Mouse (Mus musculus): ENCODE measurements around the gene Abi1. TPM values are rescaled to one million over a fixed set of nuclear protein-coding genes. Genes with fewer than 3 reads are reported as not detected.
A peak's percentile ranks its signal among the peaks of the same experiment; 100 is the strongest.
"Not testable (repeated sequence)": the region's sequence is repeated elsewhere in the genome, so short reads cannot be mapped to it uniquely, and the experiment has no call there.

Gene Abi1
- polyA plus RNA-seq, 1 experiment from 2014 or later, result 28.7 TPM

DNA sequence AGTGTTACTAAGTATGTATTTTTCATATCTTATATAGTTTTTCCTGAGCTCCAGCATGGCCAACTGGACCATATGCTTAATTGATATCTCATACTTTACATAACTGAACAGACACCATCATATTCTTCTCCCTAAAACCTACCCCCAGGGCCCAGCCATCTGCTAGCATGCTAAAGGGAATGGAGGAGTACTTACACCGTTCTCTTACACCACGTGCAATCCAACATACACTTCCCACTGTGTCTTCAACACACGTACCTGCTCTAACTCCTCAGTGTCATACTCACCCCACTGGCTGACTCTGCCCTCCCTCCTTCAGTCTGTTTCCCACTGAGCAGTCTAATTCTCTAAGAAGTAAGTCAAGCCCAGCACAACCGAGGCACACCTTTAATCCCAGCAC lies 11.2 kb downstream of the Abi1 start:
- Histone ChIP-seq H3K9me3 (peaks cover 3% of the 10 kb centered on the region), H3K9ac (no peak overlapping the region), H3K4me1 (peaks cover 17% of the 10 kb centered on the region), H3K36me3 (peaks cover 25% of the 10 kb centered on the region), H3K27ac (replicated peaks) (no peak overlapping the region), H3K27me3 (replicated peaks) (no peaks in the 10 kb centered on the region), H3K4me3 (no peak overlapping the region), H3K4me2 (no peak overlapping the region)
- no peak for ATAC-seq (ENCODE audit: extremely low read depth, insufficient number of reproducible peaks, low FRiP score, low TSS enrichment)
- 87% methylated on average over 4 of the region's 4 CpGs for WGBS

DNA sequence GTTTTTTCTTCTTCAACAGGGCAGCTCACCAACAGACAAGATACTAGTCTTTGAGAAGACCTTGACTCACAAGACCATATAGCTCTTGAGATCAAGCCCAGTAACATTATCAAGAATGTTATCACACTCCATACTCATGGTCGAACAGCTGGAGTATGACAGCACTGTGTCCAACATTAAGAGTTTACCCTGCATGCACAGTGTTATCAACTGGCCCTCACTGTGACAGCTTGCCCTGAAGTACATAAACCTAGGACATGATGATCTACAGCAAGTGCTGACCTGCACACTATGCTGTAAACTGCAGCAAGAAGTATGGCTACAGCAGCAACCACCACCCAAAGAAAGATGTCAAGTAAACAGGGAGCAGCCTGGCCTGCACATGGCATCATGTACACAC lies 13.7 kb downstream of the Abi1 start:
- H3K4me3 ChIP-seq, result no peak overlapping the region

DNA sequence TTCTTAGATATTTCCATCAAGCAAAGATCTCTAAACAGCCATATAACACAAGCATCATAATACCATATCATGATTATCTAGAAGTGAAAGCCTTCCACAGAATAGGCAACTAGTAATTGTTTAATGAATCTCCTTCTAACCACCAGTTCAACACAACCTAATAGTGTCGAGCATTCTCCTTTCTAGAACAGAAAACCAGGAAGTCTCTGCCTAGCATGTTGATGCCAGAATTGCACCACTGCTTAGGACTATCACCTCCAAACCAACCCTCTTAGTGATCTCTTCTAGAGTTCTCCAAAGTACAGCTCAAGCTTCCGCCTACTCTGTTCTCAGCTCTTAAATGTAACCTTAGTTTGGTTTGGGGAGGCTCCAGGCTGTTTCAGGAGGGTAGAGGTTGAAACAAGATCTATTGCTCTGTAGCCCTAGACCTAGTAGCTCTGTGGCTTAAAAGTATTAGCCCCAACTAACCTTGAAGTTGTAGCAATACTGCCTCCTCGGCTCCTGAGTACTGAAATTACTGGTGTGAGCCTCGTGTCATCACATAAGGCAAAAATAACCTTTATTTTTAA lies 16.2 kb downstream of the Abi1 start:
- no peak overlapping the region for H3K4me3 ChIP-seq
- H3K4me2 ChIP-seq, result no peak overlapping the region
- H3K27me3 ChIP-seq (replicated peaks), result no peaks in the 10 kb centered on the region
- 0 out of 2 replicates have a peak, but pooled peaks cover 4% of the 10 kb centered on the region for H3K36me3 ChIP-seq
- H3K27ac ChIP-seq (replicated peaks), result no peak overlapping the region
- ATAC-seq (ENCODE audit: extremely low read depth, insufficient number of reproducible peaks, low FRiP score, low TSS enrichment), result no peak
- no peaks in the 10 kb centered on the region for H3K9me3 ChIP-seq
- 85% methylated on average over 4 of the region's 4 CpGs for WGBS
- H3K9ac ChIP-seq, result no peak overlapping the region
- peaks cover 34% of the 10 kb centered on the region for H3K4me1 ChIP-seq

More for the DNA sequence above, 13.7 kb downstream of the Abi1 start:
- peak overlapping the region; percentile 21; the same call in 1 of the 2 replicates for H3K27ac ChIP-seq (replicated peaks)
- H3K36me3 ChIP-seq, result peaks cover 22% of the 10 kb centered on the region
- 19% methylated on average over 1 of the region's 1 CpGs for WGBS
- no peaks in the 10 kb centered on the region for H3K27me3 ChIP-seq (replicated peaks)
- peaks cover 33% of the 10 kb centered on the region for H3K4me1 ChIP-seq
- H3K9ac ChIP-seq, result no peak overlapping the region
- H3K4me2 ChIP-seq, result no peak overlapping the region
- ATAC-seq (ENCODE audit: extremely low read depth, insufficient number of reproducible peaks, low FRiP score, low TSS enrichment), result no peak
- peaks cover 3% of the 10 kb centered on the region for H3K9me3 ChIP-seq

DNA sequence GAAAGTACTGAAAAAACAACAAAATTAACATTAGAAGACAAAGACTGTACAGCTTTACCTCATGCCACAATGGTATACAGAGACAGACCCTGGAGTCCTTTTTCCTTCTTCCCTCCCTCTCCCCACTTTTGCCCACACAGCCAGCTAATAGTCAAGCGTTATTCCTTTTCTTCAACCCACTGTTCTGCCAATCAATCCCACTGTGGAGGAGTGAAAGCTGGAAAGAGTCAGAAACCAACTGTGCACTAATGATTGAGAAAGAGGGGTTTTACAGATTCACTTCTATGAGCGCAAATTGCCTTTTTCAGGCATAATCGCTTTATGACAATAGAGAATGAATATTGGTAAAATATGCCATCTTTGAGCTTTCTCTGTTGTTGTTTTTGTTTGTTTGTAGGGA lies 17.0 kb downstream of the Abi1 start:
- no peak overlapping the region for H3K27ac ChIP-seq (replicated peaks)
- ATAC-seq (ENCODE audit: extremely low read depth, insufficient number of reproducible peaks, low FRiP score, low TSS enrichment), result no peak
- H3K4me1 ChIP-seq, result peaks cover 34% of the 10 kb centered on the region
- WGBS, result 85% methylated on average over 3 of the region's 3 CpGs
- H3K27me3 ChIP-seq (replicated peaks), result no peaks in the 10 kb centered on the region
- no peak overlapping the region for H3K4me3 ChIP-seq
- no peaks in the 10 kb centered on the region for H3K9me3 ChIP-seq
- H3K9ac ChIP-seq, result no peak overlapping the region
- H3K36me3 ChIP-seq, result 0 out of 2 replicates have a peak, but pooled peaks cover 6% of the 10 kb centered on the region
- no peak overlapping the region for H3K4me2 ChIP-seq

DNA sequence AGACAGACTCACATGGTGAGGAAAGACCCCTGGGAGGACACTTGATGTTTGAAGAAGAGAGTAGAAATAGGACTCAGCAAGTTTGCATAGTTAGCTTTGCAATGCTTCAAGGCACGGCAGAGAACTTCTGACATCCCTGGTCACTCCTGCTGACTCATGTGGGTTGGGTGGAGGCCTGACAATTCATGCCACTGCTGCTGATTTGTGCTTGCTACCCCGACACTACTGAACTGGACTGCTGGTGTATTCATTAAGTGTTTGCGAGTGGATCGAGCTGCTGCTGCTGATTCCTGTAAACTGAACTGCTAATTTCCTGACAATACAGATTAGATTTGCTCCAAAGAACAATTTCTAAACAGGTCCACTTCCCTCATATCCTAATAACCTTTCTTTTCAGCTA lies 18.3 kb downstream of the Abi1 start:
- peaks cover 26% of the 10 kb centered on the region for H3K4me1 ChIP-seq
- H3K4me2 ChIP-seq, result peak overlapping the region; percentile 3; the same call in 1 of the 2 replicates
- no peak overlapping the region for H3K9ac ChIP-seq
- no peak overlapping the region for H3K27ac ChIP-seq (replicated peaks)
- H3K4me3 ChIP-seq, result no peak overlapping the region
- 0 out of 2 replicates have a peak, but pooled peaks cover 6% of the 10 kb centered on the region for H3K36me3 ChIP-seq
- no peak for ATAC-seq (ENCODE audit: extremely low read depth, insufficient number of reproducible peaks, low FRiP score, low TSS enrichment)
- WGBS, result 35% methylated on average over 4 of the region's 4 CpGs
- no peaks in the 10 kb centered on the region for H3K9me3 ChIP-seq
- H3K27me3 ChIP-seq (replicated peaks), result no peaks in the 10 kb centered on the region

DNA sequence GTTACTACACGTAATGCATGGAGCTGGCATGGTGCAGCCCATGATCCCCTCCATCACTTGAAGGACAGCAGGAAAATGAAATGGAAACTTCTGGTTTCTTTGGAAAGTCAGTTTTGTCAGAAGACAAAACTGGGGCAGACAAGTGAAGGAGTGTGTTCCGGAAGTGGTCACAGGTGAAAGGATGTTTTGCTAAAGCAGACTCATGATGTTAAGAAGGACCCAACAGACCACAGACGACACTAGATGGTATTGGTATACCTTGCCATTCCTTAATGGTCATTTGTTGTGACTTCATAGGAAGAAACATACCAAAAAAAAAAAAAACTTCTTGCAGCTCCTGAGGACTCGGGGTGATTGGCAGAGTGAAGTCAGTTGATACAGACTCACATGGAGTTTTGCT lies 18.7 kb downstream of the Abi1 start:
- WGBS, result 80% methylated on average over 4 of the region's 4 CpGs
- Histone ChIP-seq H3K36me3 (0 out of 2 replicates have a peak, but pooled peaks cover 6% of the 10 kb centered on the region), H3K4me2 (peak overlapping the region; percentile 3; the same call in 1 of the 2 replicates), H3K4me1 (peaks cover 24% of the 10 kb centered on the region), H3K4me3 (no peak overlapping the region), H3K9ac (no peak overlapping the region), H3K9me3 (no peaks in the 10 kb centered on the region), H3K27ac (replicated peaks) (no peak overlapping the region), H3K27me3 (replicated peaks) (no peaks in the 10 kb centered on the region)
- no peak for ATAC-seq (ENCODE audit: extremely low read depth, insufficient number of reproducible peaks, low FRiP score, low TSS enrichment)

DNA sequence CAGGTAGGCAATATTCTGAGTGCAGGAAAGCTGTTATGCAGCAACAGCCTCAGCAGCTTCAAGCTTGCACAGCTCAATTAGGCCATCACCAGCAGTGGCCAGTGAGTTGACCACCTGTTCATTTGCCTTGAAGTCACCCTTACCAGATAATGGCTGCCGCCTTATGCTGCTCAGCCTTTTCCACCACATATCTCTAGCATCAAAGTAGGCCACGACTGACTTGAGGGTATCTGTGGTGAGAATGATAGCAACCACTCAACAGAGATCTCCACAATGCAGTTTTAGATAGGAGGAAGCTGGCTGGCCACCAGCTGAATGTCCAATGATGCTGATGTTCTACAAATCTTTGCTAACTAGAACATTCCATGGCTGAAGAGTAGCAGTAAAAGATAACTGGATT lies 20.9 kb downstream of the Abi1 start:
- 82% methylated on average over 2 of the region's 2 CpGs for WGBS
- H3K27ac ChIP-seq (replicated peaks), result no peak overlapping the region
- ATAC-seq (ENCODE audit: extremely low read depth, insufficient number of reproducible peaks, low FRiP score, low TSS enrichment), result no peak
- no peak overlapping the region for H3K4me2 ChIP-seq
- no peaks in the 10 kb centered on the region for H3K27me3 ChIP-seq (replicated peaks)
- H3K9ac ChIP-seq, result no peak overlapping the region
- H3K9me3 ChIP-seq, result no peaks in the 10 kb centered on the region
- no peak overlapping the region for H3K4me3 ChIP-seq
- H3K4me1 ChIP-seq, result peaks cover 33% of the 10 kb centered on the region
- 0 out of 2 replicates have a peak, but pooled peaks cover 6% of the 10 kb centered on the region for H3K36me3 ChIP-seq

DNA sequence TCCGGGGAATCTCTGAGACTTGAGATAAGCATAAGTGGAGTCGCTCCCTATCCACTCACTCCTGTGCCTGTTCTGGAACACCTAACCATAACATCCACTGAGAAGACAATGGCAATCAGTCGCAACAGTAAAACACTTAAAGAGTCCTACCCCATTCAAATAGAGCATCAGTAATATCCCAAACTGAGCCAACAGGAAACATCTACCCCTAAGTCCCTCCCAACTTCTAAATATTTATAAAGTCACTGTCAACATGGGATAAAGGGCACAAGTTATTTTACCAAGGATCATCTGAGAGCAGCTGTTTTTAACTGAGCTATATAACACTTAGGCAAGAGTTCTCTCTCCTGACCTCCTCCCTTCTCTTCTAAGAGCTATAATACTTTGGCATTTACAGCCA lies 23.9 kb downstream of the Abi1 start:
- Histone ChIP-seq H3K9ac (no peak overlapping the region), H3K4me1 (peaks cover 16% of the 10 kb centered on the region), H3K27ac (replicated peaks) (no peak overlapping the region), H3K9me3 (no peaks in the 10 kb centered on the region), H3K4me2 (no peak overlapping the region), H3K36me3 (0 out of 2 replicates have a peak, but pooled peaks cover 6% of the 10 kb centered on the region), H3K4me3 (no peak overlapping the region), H3K27me3 (replicated peaks) (no peaks in the 10 kb centered on the region)
- no peak for ATAC-seq (ENCODE audit: extremely low read depth, insufficient number of reproducible peaks, low FRiP score, low TSS enrichment)
- 42% methylated on average over 3 of the region's 3 CpGs for WGBS

DNA sequence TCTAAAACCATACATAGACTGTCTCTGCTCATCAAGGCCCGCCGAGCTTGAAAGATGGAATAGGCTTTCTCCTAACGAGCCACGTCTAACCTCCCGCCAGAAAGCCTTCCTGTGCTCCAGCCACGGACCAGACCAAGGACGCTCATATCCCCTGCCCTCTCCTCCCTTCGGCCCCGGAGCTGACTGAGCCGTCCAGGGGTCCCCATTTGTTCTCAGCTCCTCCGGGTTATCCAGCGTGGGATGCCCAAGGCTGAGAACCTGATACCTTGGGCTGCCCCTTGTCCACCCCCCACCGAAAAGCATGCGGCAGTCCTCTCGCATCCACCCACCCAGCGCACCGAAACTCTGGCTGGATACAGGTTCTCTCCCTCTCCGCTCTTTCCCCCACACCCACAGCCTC lies 24.7 kb downstream of the Abi1 start:
- H3K9ac ChIP-seq, result no peak overlapping the region
- H3K27ac ChIP-seq (replicated peaks), result peak overlapping the region; percentile 58
- H3K4me3 ChIP-seq, result no peak overlapping the region
- peaks cover 16% of the 10 kb centered on the region for H3K4me1 ChIP-seq
- H3K9me3 ChIP-seq, result no peaks in the 10 kb centered on the region
- ATAC-seq (ENCODE audit: extremely low read depth, insufficient number of reproducible peaks, low FRiP score, low TSS enrichment), result no peak
- 0 out of 2 replicates have a peak, but pooled peaks cover 6% of the 10 kb centered on the region for H3K36me3 ChIP-seq
- WGBS, result 43% methylated on average over 18 of the region's 18 CpGs
- H3K27me3 ChIP-seq (replicated peaks), result no peaks in the 10 kb centered on the region
- peak overlapping the region; percentile 27 for H3K4me2 ChIP-seq

DNA sequence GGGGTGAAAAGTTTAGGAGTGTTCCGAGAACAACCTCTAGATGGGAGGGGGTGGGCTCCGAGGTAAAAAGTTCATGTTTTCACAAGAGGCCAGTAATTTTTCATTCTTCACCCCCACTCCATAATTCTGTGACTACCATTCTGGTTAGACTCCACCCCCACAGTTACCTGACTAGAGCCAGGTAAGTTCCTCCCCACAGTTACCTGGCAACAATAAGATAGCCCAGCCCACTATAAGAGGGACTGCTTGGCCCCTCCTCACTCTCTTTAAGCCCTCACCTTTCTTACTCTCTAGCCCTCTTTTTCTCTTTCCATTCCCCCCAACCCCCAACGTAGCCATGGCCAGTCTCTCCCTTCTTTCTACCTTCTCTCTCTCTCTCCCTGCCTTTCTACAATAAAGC lies 25.1 kb downstream of the Abi1 start:
- peak overlapping the region; percentile 58 for H3K27ac ChIP-seq (replicated peaks)
- 0 out of 2 replicates have a peak overlapping the region, but pooled peaks have one; percentile 4 for H3K4me3 ChIP-seq
- H3K36me3 ChIP-seq; H3K9me3 ChIP-seq; H3K27me3 ChIP-seq (replicated peaks); H3K9ac ChIP-seq; ATAC-seq (ENCODE audit: extremely low read depth, insufficient number of reproducible peaks, low FRiP score, low TSS enrichment): not testable (repeated sequence)
- peaks cover 16% of the 10 kb centered on the region for H3K4me1 ChIP-seq
- 67% methylated on average over 3 of the region's 3 CpGs for WGBS
- H3K4me2 ChIP-seq, result peak overlapping the region; percentile 27; the same call in 1 of the 2 replicates

DNA sequence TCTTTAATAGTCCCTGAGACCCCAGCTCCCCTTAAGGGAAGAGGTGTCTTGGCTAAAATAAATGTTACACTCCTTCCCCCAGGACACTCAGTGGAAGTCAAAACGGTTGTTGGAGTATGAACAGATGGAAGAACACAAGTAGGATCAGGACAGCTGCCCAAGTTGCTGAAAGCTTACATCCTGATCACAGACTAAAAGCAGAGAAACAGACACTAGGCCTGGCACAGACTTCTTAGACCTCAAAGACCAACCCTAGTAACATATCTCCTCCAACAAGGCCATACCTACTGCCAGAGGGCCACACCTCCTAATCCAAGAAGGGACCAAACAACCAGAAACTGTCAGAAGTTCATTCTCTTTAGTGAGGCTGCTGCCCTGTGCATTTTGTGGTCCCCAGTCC lies 31.8 kb downstream of the Abi1 start:
- ATAC-seq (ENCODE audit: extremely low read depth, insufficient number of reproducible peaks, low FRiP score, low TSS enrichment), result no peak
- H3K4me1 ChIP-seq, result peaks cover 14% of the 10 kb centered on the region; the same call in 1 of the 2 replicates
- 52% methylated on average over 1 of the region's 1 CpGs for WGBS
- H3K4me2 ChIP-seq, result no peak overlapping the region
- no peak overlapping the region for H3K9ac ChIP-seq
- peaks cover 13% of the 10 kb centered on the region; the same call in 1 of the 2 replicates for H3K36me3 ChIP-seq
- H3K4me3 ChIP-seq, result no peak overlapping the region
- H3K27ac ChIP-seq (replicated peaks), result no peak overlapping the region
- no peaks in the 10 kb centered on the region for H3K9me3 ChIP-seq
- H3K27me3 ChIP-seq (replicated peaks), result no peaks in the 10 kb centered on the region

DNA sequence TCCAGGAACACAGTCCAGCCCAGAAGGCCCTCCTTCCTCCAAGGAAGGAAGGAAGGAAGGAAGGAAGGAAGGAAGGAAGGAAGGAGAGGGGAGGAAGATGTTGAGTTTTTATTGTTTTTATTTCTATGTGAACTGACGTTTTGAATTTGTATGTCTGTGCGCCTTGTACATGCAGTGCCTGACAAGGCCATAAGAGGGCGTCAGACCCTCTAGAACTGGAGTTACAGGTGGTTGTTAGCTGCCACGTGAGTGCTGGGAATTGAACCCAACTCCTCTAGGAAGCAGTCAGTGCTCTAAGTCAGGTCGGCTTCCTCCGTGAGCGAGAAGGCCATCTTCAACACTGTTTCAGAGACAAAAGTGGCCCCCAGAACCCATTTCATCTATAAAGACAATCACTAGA lies 32.5 kb downstream of the Abi1 start:
- Histone ChIP-seq H3K9me3 (no peaks in the 10 kb centered on the region), H3K4me1 (peaks cover 14% of the 10 kb centered on the region; the same call in 1 of the 2 replicates), H3K9ac (no peak overlapping the region), H3K36me3 (peaks cover 13% of the 10 kb centered on the region; the same call in 1 of the 2 replicates), H3K27ac (replicated peaks) (no peak overlapping the region), H3K4me3 (no peak overlapping the region), H3K4me2 (no peak overlapping the region), H3K27me3 (replicated peaks) (no peaks in the 10 kb centered on the region)
- WGBS, result 86% methylated on average over 7 of the region's 7 CpGs
- no peak for ATAC-seq (ENCODE audit: extremely low read depth, insufficient number of reproducible peaks, low FRiP score, low TSS enrichment)
